Mouse (Mus musculus) myocyte (in vitro differentiated cells): ENCODE data around the gene Sod3. TPM values are rescaled to one million over a fixed set of nuclear protein-coding genes. Genes with fewer than 3 reads are reported as not detected.

Experiments used
- H3K27me3 ChIP-seq: one replicate; pipeline ENCODE4 v1.6.1; 2011; ENCODE audit not compliant: control insufficient read depth, insufficient read depth, insufficient read length
- H3K36me3 ChIP-seq: one replicate; pipeline ENCODE4 v1.6.1; 2011; ENCODE audit not compliant: control insufficient read depth, insufficient read depth
- H3K4me2 ChIP-seq: one replicate; pipeline ENCODE4 v1.6.1; 2011; ENCODE audit warnings: low read depth, control low read depth
- H3K4me3 ChIP-seq: one replicate; pipeline ENCODE4 v1.5.1; 2011; ENCODE audit warnings: mild to moderate bottlenecking, control low read depth, moderate library complexity
- H3K79me2 ChIP-seq: one replicate; pipeline ENCODE4 v1.6.1; 2011; ENCODE audit not compliant: control insufficient read depth, insufficient read depth
- H3ac ChIP-seq: one replicate; pipeline ENCODE4 v1.6.1; 2011; ENCODE audit not compliant: control insufficient read depth, insufficient read length
- CEBPB ChIP-seq: IDR thresholded peaks from 2 replicates; pipeline ENCODE4 v1.6.1; 2011; ENCODE audit warnings: mild to moderate bottlenecking, moderate library complexity; ENCODE audit not compliant: poor library complexity, insufficient read depth, severe bottlenecking
- E2F4 ChIP-seq: IDR thresholded peaks from one replicate; pipeline ENCODE4 v1.6.1; 2011; ENCODE audit warnings: mild to moderate bottlenecking, control low read depth, moderate library complexity; ENCODE audit not compliant: insufficient read depth
- MAX ChIP-seq: IDR thresholded peaks from one replicate; pipeline ENCODE4 v1.6.1; 2011; ENCODE audit warnings: low read depth, mild to moderate bottlenecking, control low read depth
- MYOD1 ChIP-seq, 3 experiments: IDR thresholded peaks; one replicate each; pipeline ENCODE4 v1.6.1; 2011; ENCODE audit warnings: control low read depth in 2 of 3, low read depth in 2 of 3, mild to moderate bottlenecking in 2 of 3, moderate library complexity in 1 of 3; ENCODE audit not compliant: insufficient read length in 2 of 3, control insufficient read depth in 1 of 3
- MYOG ChIP-seq, 3 experiments: IDR thresholded peaks; one replicate each; pipeline ENCODE4 v1.6.1; 2011; ENCODE audit warnings: control low read depth in 2 of 3, low read depth in 2 of 3, mild to moderate bottlenecking in 2 of 3; ENCODE audit not compliant: insufficient read length in 2 of 3, control insufficient read depth in 1 of 3, insufficient read depth in 1 of 3
- POLR2A ChIP-seq: IDR thresholded peaks from one replicate; pipeline ENCODE4 v1.6.1; 2011; ENCODE audit warnings: low read depth, mild to moderate bottlenecking, control low read depth, moderate library complexity; ENCODE audit not compliant: insufficient read length
- POLR2AphosphoS2 ChIP-seq: IDR thresholded peaks from one replicate; pipeline ENCODE4 v1.6.1; 2011; ENCODE audit warnings: low read depth, control low read depth; ENCODE audit not compliant: insufficient read length
- REST ChIP-seq: IDR thresholded peaks from one replicate; pipeline ENCODE4 v1.6.1; 2011; ENCODE audit warnings: mild to moderate bottlenecking, control low read depth, moderate library complexity; ENCODE audit not compliant: insufficient read depth, insufficient read length
- SRF ChIP-seq: IDR thresholded peaks from one replicate; pipeline ENCODE4 v1.6.1; 2011; ENCODE audit warnings: low read depth; ENCODE audit not compliant: control insufficient read depth, insufficient read length
- TCF12 ChIP-seq: IDR thresholded peaks from one replicate; pipeline ENCODE4 v1.6.1; 2011; ENCODE audit warnings: mild to moderate bottlenecking, control low read depth; ENCODE audit not compliant: poor library complexity, insufficient read depth, severe bottlenecking
- TCF3 ChIP-seq: IDR thresholded peaks from one replicate; pipeline ENCODE4 v1.6.1; 2011; ENCODE audit warnings: low read depth, control low read depth; ENCODE audit not compliant: insufficient read length
- USF1 ChIP-seq: IDR thresholded peaks from one replicate; pipeline ENCODE4 v1.6.1; 2011; ENCODE audit warnings: low read depth, mild to moderate bottlenecking, control low read depth, moderate library complexity
- polyA plus RNA-seq: library from polyadenylated mRNA; unstranded; fragments of >200 nt; fragmentation: generic; extraction: Trizol; gene quantifications from one replicate; pipeline ENCODE4 v1.2.1, GENCODE M21; 2012; ENCODE audit warnings: missing spikeins

The Sod3 gene
- polyA plus RNA-seq, 1 experiment = 10.9 TPM

DNA sequence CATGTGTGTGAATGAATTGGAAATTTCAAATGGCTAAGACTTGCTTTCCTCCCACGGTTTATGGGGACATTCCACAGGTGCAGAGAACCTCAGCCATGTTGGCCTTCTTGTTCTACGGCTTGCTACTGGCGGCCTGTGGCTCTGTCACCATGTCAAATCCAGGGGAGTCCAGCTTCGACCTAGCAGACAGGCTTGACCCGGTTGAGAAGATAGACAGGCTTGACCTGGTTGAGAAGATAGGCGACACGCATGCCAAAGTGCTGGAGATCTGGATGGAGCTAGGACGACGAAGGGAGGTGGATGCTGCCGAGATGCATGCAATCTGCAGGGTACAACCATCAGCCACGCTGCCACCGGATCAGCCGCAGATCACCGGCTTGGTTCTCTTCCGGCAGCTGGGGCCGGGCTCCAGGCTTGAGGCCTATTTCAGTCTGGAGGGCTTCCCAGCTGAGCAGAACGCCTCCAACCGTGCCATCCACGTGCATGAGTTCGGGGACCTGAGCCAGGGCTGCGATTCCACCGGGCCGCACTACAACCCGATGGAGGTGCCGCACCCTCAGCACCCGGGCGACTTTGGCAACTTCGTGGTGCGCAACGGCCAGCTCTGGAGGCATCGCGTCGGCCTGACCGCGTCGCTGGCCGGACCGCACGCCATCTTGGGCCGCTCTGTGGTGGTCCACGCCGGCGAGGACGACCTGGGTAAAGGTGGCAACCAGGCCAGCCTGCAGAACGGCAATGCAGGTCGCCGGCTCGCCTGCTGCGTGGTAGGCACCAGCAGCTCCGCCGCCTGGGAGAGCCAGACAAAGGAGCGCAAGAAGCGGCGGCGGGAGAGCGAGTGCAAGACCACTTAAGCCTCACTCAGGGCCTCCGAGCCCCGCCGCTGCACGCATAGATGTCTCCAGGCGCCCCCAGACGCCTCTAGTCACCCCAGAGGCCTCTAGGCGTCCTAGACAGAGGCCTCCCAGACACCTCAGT, 4.6 kb downstream of the Sod3 start:
- H3K4me2 ChIP-seq = no peak overlapping the region
- no peaks in the 10 kb centered on the region for H3K79me2 ChIP-seq
- TF ChIP-seq TCF12 (no peak), TCF3 (no peak), POLR2A (no peak), E2F4 (no peak), CEBPB (no peak), REST (no peak), SRF (no peak), USF1 (no peak), MYOG (IDR thresholded peaks at IDR 0.05; ENCODE audit: control insufficient read depth in 1 of 3, insufficient read depth in 1 of 3, insufficient read length in 2 of 3, low read depth in 2 of 3) (no peak), MYOD1 (IDR thresholded peaks at IDR 0.05; ENCODE audit: control insufficient read depth in 1 of 3, insufficient read length in 2 of 3, low read depth in 2 of 3) (no peak), POLR2AphosphoS2 (no peak), MAX (no peak)
- no peak overlapping the region for H3ac ChIP-seq
- H3K36me3 ChIP-seq = no peaks in the 10 kb centered on the region
- no peak overlapping the region for H3K4me3 ChIP-seq
- H3K27me3 ChIP-seq = no peaks in the 10 kb centered on the region

DNA sequence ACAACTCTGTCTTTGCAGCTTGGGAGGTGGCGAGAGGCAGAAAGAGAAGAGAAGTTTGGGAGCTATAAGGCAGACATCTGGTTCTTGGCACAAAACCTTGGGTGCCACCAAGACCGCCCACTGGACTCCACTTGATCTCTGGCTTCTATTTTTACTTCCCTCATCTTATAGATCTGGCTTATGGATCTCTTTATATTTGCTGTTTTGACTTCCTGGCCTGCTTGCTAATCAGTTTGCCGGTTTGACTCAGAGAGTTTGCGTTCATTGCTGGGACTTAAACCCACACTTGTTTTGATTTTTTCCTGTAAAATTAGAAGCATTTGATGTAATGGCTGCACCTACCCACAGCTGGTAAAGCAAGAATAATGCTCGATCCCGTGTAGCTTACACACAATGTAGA, 7.3 kb downstream of the Sod3 start:
- no peaks in the 10 kb centered on the region for H3K27me3 ChIP-seq
- H3K4me2 ChIP-seq = no peak overlapping the region
- H3K4me3 ChIP-seq = no peak overlapping the region
- no peak for TF ChIP-seq TCF12
- TF ChIP-seq CEBPB = no peak
- no peak for TF ChIP-seq MAX
- no peak for TF ChIP-seq USF1
- TF ChIP-seq POLR2AphosphoS2 = no peak
- H3K36me3 ChIP-seq = no peaks in the 10 kb centered on the region
- H3ac ChIP-seq = no peak overlapping the region
- H3K79me2 ChIP-seq = no peaks in the 10 kb centered on the region

DNA sequence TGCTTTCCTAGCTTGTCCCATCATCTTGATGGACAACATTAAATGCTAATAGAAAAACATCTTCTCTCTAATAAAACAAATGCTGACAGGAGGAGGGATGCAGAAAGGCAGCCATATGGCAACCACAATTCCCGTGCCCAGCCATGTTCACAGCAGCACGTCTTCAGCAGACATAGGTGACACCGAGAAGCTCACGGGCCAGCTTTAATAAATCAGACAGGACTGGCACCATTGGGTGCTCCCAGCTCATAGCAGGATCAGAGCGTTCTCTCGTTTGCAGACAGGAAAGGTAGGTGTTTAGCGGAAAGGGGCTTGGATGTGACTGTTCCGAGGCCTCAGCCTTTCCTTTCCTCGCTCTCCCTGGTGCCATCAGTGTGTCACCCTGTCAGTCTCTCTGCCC, 12.3 kb downstream of the Sod3 start:
- H3K4me3 ChIP-seq = no peak overlapping the region
- TF ChIP-seq SRF (no peak), E2F4 (no peak), USF1 (no peak), MYOD1 (IDR thresholded peaks at IDR 0.05; ENCODE audit: control insufficient read depth in 1 of 3, insufficient read length in 2 of 3, low read depth in 2 of 3) (no peak), REST (no peak)
- no peaks in the 10 kb centered on the region for H3K79me2 ChIP-seq
- H3K27me3 ChIP-seq = no peaks in the 10 kb centered on the region
- no peak overlapping the region for H3K4me2 ChIP-seq
- H3K36me3 ChIP-seq = no peaks in the 10 kb centered on the region
- no peak overlapping the region for H3ac ChIP-seq

DNA sequence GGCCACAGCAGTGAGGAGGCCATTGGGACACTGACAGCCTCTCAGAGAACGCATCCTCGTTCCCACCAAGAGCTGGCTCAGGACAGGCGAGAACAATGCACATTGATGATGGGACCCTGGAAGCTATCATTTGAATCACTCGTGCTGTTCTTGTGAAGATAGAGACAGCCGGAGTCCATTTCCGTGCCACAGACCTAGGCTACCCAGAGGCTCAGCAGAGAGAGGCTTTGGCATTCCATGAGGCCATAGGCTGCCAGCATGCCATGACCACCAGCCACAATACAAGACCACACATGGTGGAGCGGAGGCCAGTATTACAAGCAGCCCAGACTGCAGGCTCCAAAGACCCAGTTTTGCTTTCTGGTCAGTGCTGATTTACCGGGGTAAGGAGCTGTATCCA, 19.2 kb downstream of the Sod3 start:
- no peak overlapping the region for H3ac ChIP-seq
- H3K79me2 ChIP-seq = no peaks in the 10 kb centered on the region
- H3K36me3 ChIP-seq = no peaks in the 10 kb centered on the region
- no peak overlapping the region for H3K4me3 ChIP-seq
- TF ChIP-seq E2F4 = no peak
- TF ChIP-seq MYOD1 (IDR thresholded peaks at IDR 0.05; ENCODE audit: control insufficient read depth in 1 of 3, insufficient read length in 2 of 3, low read depth in 2 of 3) = no peak
- no peak for TF ChIP-seq TCF3
- no peak for TF ChIP-seq REST
- TF ChIP-seq POLR2A = no peak
- no peak for TF ChIP-seq CEBPB
- no peak for TF ChIP-seq MYOG (IDR thresholded peaks at IDR 0.05; ENCODE audit: control insufficient read depth in 1 of 3, insufficient read depth in 1 of 3, insufficient read length in 2 of 3, low read depth in 2 of 3)
- TF ChIP-seq SRF = no peak
- no peak for TF ChIP-seq MAX
- TF ChIP-seq USF1 = no peak
- TF ChIP-seq TCF12 = no peak
- no peak for TF ChIP-seq POLR2AphosphoS2
- no peak overlapping the region for H3K4me2 ChIP-seq
- no peaks in the 10 kb centered on the region for H3K27me3 ChIP-seq

DNA sequence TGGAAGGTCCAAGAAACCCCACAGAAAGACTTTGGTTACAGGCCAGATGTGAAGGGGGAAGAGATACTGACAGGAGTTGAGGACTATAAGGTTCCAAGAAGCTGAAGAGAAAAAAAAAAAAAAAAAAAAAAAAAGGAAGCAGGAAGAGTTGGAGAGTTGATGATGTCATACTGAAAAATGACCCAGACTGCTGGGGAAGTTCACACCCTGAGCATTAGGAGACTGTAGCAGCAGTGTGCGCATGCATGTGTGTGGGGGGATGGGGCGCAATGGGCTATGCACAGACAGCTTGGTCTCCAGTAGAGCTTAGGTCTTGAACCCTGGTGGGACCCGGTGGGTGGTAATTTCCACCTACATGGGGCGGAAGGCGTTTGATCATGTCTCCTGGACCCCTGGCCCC, 20.2 kb downstream of the Sod3 start:
- Histone ChIP-seq H3ac (no peak overlapping the region), H3K4me2 (no peak overlapping the region), H3K79me2 (no peaks in the 10 kb centered on the region), H3K27me3 (no peaks in the 10 kb centered on the region), H3K36me3 (no peaks in the 10 kb centered on the region), H3K4me3 (no peak overlapping the region)
- TF ChIP-seq POLR2A (no peak), CEBPB (no peak), USF1 (no peak), MYOG (IDR thresholded peaks at IDR 0.05; ENCODE audit: control insufficient read depth in 1 of 3, insufficient read depth in 1 of 3, insufficient read length in 2 of 3, low read depth in 2 of 3) (no peak), TCF3 (no peak), SRF (no peak), MAX (no peak)
